Comparison of ENCODE assay signal across 24 mouse cellular contexts in genomic region chr2:129148836-129149235, GRCm38 (mm10). TPM values are rescaled to one million over a fixed set of nuclear protein-coding genes. Genes with fewer than 3 reads are reported as not detected.
DNase-seq lines count a peak whose midpoint lies in the region; ATAC-seq and TF ChIP-seq lines count a peak whose summit lies in the region.
"Had no signal": no experiment of that assay in that cellular context is flagged by ENCODE, and none has a peak within 500 bp of the region (broad histone marks: within the 10 kb centered on the region; RNA-seq: fewer than 3 reads in every experiment).

No protein-coding gene starts in this region.

- no peak overlapping the region for H3K27ac ChIP-seq in hindbrain, embryonic 11.5 days (ENCODE audit: low read depth, low read length)
- H3K27ac ChIP-seq in hindbrain, embryonic 14.5 days: no peak overlapping the region
- H3K27ac ChIP-seq in midbrain, postnatal 0 days (ENCODE audit: low read depth, low read length): no peak overlapping the region
- H3K27ac ChIP-seq in midbrain, embryonic 16.5 days (ENCODE audit: low read length): no peak overlapping the region
- H3K27ac ChIP-seq: embryonic facial prominence, embryonic 12.5 days; heart, embryonic 15.5 days; limb, embryonic 10.5 days; liver, embryonic 15.5 days; macrophage; neural tube, embryonic 13.5 days; stomach, embryonic 15.5 days had no signal

- no peak overlapping the region for H3K4me2 ChIP-seq in hindbrain, embryonic 11.5 days (replicated peaks; ENCODE audit: low read depth, low read length)
- no peak overlapping the region for H3K4me2 ChIP-seq in hindbrain, embryonic 14.5 days (replicated peaks)
- H3K4me2 ChIP-seq in midbrain, postnatal 0 days (ENCODE audit: low read depth, low read length, poor library complexity, severe bottlenecking): no peak overlapping the region
- H3K4me2 ChIP-seq in midbrain, embryonic 16.5 days (ENCODE audit: low read length): no peak overlapping the region
- H3K4me2 ChIP-seq: embryonic facial prominence, embryonic 12.5 days; heart, embryonic 15.5 days; liver, embryonic 15.5 days; neural tube, embryonic 13.5 days; stomach, embryonic 15.5 days had no signal

- no peak for TF ChIP-seq CTCF in midbrain, postnatal 0 days (IDR thresholded peaks at IDR 0.05)

- H3K9me3 ChIP-seq in hindbrain, embryonic 11.5 days (ENCODE audit: control insufficient read depth, low read length): no peaks in the 10 kb centered on the region
- H3K9me3 ChIP-seq in hindbrain, embryonic 14.5 days (ENCODE audit: control insufficient read depth, low read length): no peaks in the 10 kb centered on the region
- H3K9me3 ChIP-seq in midbrain, postnatal 0 days (ENCODE audit: low read length): no peaks in the 10 kb centered on the region
- no peaks in the 10 kb centered on the region for H3K9me3 ChIP-seq in midbrain, embryonic 16.5 days (replicated peaks; ENCODE audit: control insufficient read depth, low read length, poor library complexity, severe bottlenecking)
- H3K9me3 ChIP-seq: embryonic facial prominence, embryonic 12.5 days; heart, embryonic 15.5 days; limb, embryonic 10.5 days; liver, embryonic 15.5 days; neural tube, embryonic 13.5 days; stomach, embryonic 15.5 days had no signal

- ATAC-seq in hindbrain, embryonic 11.5 days (ENCODE audit: low FRiP score): no peak
- ATAC-seq in hindbrain, embryonic 14.5 days (ENCODE audit: low FRiP score): no peak
- no peak for ATAC-seq in midbrain, postnatal 0 days (ENCODE audit: low FRiP score)
- ATAC-seq in midbrain, embryonic 16.5 days: no peak
- ATAC-seq: inflammation-experienced regulatory T-cells, adult 6 months had no signal

- H3K9ac ChIP-seq in hindbrain, embryonic 11.5 days (ENCODE audit: low read depth, low read length): no peak overlapping the region
- H3K9ac ChIP-seq in hindbrain, embryonic 14.5 days: no peak overlapping the region
- no peak overlapping the region for H3K9ac ChIP-seq in midbrain, postnatal 0 days (replicated peaks; ENCODE audit: low read length, poor library complexity, severe bottlenecking)
- H3K9ac ChIP-seq in midbrain, embryonic 16.5 days (ENCODE audit: low read depth, low read length): no peak overlapping the region
- H3K9ac ChIP-seq: embryonic facial prominence, embryonic 12.5 days; heart, embryonic 15.5 days; liver, embryonic 15.5 days; neural tube, embryonic 13.5 days; stomach, embryonic 15.5 days had no signal

- H3K27me3 ChIP-seq in hindbrain, embryonic 11.5 days (ENCODE audit: control insufficient read depth, insufficient read depth, low read length): no peaks in the 10 kb centered on the region
- no peaks in the 10 kb centered on the region for H3K27me3 ChIP-seq in hindbrain, embryonic 14.5 days (ENCODE audit: control insufficient read depth, insufficient read depth, low read length)
- H3K27me3 ChIP-seq in midbrain, postnatal 0 days (ENCODE audit: insufficient read depth, low read length): no peaks in the 10 kb centered on the region
- H3K27me3 ChIP-seq in midbrain, embryonic 16.5 days (ENCODE audit: control insufficient read depth, insufficient read depth, low read depth, low read length): no peaks in the 10 kb centered on the region
- H3K27me3 ChIP-seq: heart, embryonic 15.5 days; liver, embryonic 15.5 days; neural tube, embryonic 13.5 days; stomach, embryonic 15.5 days had no signal

- no peaks in the 10 kb centered on the region for H3K36me3 ChIP-seq in hindbrain, embryonic 11.5 days (ENCODE audit: control insufficient read depth, insufficient read depth, low read length)
- H3K36me3 ChIP-seq in hindbrain, embryonic 14.5 days (replicated peaks; ENCODE audit: control insufficient read depth, insufficient read depth): no peaks in the 10 kb centered on the region
- H3K36me3 ChIP-seq in midbrain, postnatal 0 days (ENCODE audit: insufficient read depth, low read length): no peaks in the 10 kb centered on the region
- H3K36me3 ChIP-seq in midbrain, embryonic 16.5 days (ENCODE audit: control insufficient read depth, insufficient read depth, low read length): no peaks in the 10 kb centered on the region
- H3K36me3 ChIP-seq: embryonic facial prominence, embryonic 12.5 days; heart, embryonic 15.5 days; limb, embryonic 10.5 days; liver, embryonic 15.5 days; neural tube, embryonic 13.5 days; stomach, embryonic 15.5 days had no signal

- no peaks in the 10 kb centered on the region for H3K4me1 ChIP-seq in hindbrain, embryonic 11.5 days (replicated peaks; ENCODE audit: control insufficient read depth, insufficient read depth, low read length)
- H3K4me1 ChIP-seq in hindbrain, embryonic 14.5 days (replicated peaks; ENCODE audit: control insufficient read depth, insufficient read depth, low read length): no peaks in the 10 kb centered on the region
- no peaks in the 10 kb centered on the region for H3K4me1 ChIP-seq in midbrain, postnatal 0 days (ENCODE audit: insufficient read depth, low read length)
- no peaks in the 10 kb centered on the region for H3K4me1 ChIP-seq in midbrain, embryonic 16.5 days (ENCODE audit: control insufficient read depth, insufficient read depth, low read length)
- H3K4me1 ChIP-seq: embryonic facial prominence, embryonic 12.5 days; heart, embryonic 15.5 days; limb, embryonic 10.5 days; liver, embryonic 15.5 days; neural tube, embryonic 13.5 days; stomach, embryonic 15.5 days had no signal

- DNase-seq in embryo, embryonic 10 days (ENCODE audit: low spot score): peak; percentile 17
- DNase-seq in embryo, embryonic 9.5 days (ENCODE audit: extremely low spot score): no peak
- peak; percentile 34 for DNase-seq in hindbrain, embryonic 11.5 days (ENCODE audit: low spot score)
- no peak for DNase-seq in hindbrain, embryonic 14.5 days (ENCODE audit: low spot score)
- peak; percentile 40 for DNase-seq in midbrain, postnatal 0 days (ENCODE audit: low spot score)
- DNase-seq in embryo, embryonic 10.5 days (ENCODE audit: low spot score): peak; percentile 43
- no peak for DNase-seq in adrenal gland, postnatal 36 days
- DNase-seq: adrenal gland, adult 2 months; cerebellum, adult 2 months; cerebellum, postnatal 25 days; heart, postnatal 36 days; kidney, adult 18-20 months; liver; thymus, postnatal 25 days had no signal

- WGBS in hindbrain, embryonic 11.5 days: 44% methylated on average over 2 of the region's 2 CpGs
- 29% methylated on average over 2 of the region's 2 CpGs for WGBS in hindbrain, embryonic 14.5 days
- 16% methylated on average over 2 of the region's 2 CpGs for WGBS in midbrain, postnatal 0 days
- WGBS in midbrain, embryonic 16.5 days: 21% methylated on average over 2 of the region's 2 CpGs

- H3K4me3 ChIP-seq in hindbrain, embryonic 11.5 days (ENCODE audit: low read depth, low read length): no peak overlapping the region
- no peak overlapping the region for H3K4me3 ChIP-seq in hindbrain, embryonic 14.5 days (replicated peaks; ENCODE audit: low read length)
- no peak overlapping the region for H3K4me3 ChIP-seq in midbrain, postnatal 0 days (ENCODE audit: low read depth, low read length)
- no peak overlapping the region for H3K4me3 ChIP-seq in midbrain, embryonic 16.5 days (ENCODE audit: low read depth, low read length)
- H3K4me3 ChIP-seq: embryonic facial prominence, embryonic 12.5 days; erythroblast, embryonic 14.5 days; heart, embryonic 15.5 days; limb, embryonic 10.5 days; liver, embryonic 15.5 days; neural tube, embryonic 13.5 days; stomach, embryonic 15.5 days had no signal

RNA-seq across cellular contexts. Expression of gene Chchd5, which starts 19.3 kb away (rescaled TPM):
- 26.0 and 27.8 TPM in 2 replicates for polyA plus RNA-seq in hindbrain, embryonic 11.5 days (2014; fragmentation: Nextera tagmentation; extraction: Ambion mirVana)
- polyA plus RNA-seq in hindbrain, embryonic 14.5 days (2014; fragmentation: Nextera tagmentation; extraction: Ambion mirVana): 22.4 and 24.3 TPM in 2 replicates
- 12.2 and 23.6 TPM in 2 replicates for total RNA-seq in midbrain, postnatal 0 days (2014; rRNA removed)
- polyA plus RNA-seq in midbrain, postnatal 0 days (2015; fragmentation: Nextera tagmentation; extraction: Ambion mirVana): 14.1 and 14.5 TPM in 2 replicates
- 17.6 and 18.1 TPM in 2 replicates for polyA plus RNA-seq in midbrain, embryonic 16.5 days (2015; fragmentation: Nextera tagmentation; extraction: Ambion mirVana)
- 10 to 100 TPM; 17.0 to 23.4 TPM for total RNA-seq in adrenal gland, postnatal 36 days (2021)

RNA-seq across cellular contexts. Expression of gene Polr1b, which starts 48.0 kb away (rescaled TPM):
- 16.7 and 19.7 TPM in 2 replicates for polyA plus RNA-seq in hindbrain, embryonic 11.5 days (2014; fragmentation: Nextera tagmentation; extraction: Ambion mirVana)
- 9.6 and 12.1 TPM in 2 replicates for polyA plus RNA-seq in hindbrain, embryonic 14.5 days (2014; fragmentation: Nextera tagmentation; extraction: Ambion mirVana)
- 23.1 and 25.9 TPM in 2 replicates for total RNA-seq in midbrain, postnatal 0 days (2014; rRNA removed)
- polyA plus RNA-seq in midbrain, postnatal 0 days (2015; fragmentation: Nextera tagmentation; extraction: Ambion mirVana): 10.4 and 11.1 TPM in 2 replicates
- polyA plus RNA-seq in midbrain, embryonic 16.5 days (2015; fragmentation: Nextera tagmentation; extraction: Ambion mirVana): 15.6 and 16.1 TPM in 2 replicates
- 10 to 100 TPM; 14.4 to 19.8 TPM for total RNA-seq in adrenal gland, postnatal 36 days (2021)

RNA-seq across cellular contexts. Expression of gene Slc20a1, which starts 49.7 kb away (rescaled TPM):
- 50.3 and 59.9 TPM in 2 replicates for polyA plus RNA-seq in hindbrain, embryonic 11.5 days (2014; fragmentation: Nextera tagmentation; extraction: Ambion mirVana)
- 50.7 and 56.3 TPM in 2 replicates for polyA plus RNA-seq in hindbrain, embryonic 14.5 days (2014; fragmentation: Nextera tagmentation; extraction: Ambion mirVana)
- total RNA-seq in midbrain, postnatal 0 days (2014; rRNA removed): 80.0 and 82.2 TPM in 2 replicates
- polyA plus RNA-seq in midbrain, postnatal 0 days (2015; fragmentation: Nextera tagmentation; extraction: Ambion mirVana): 44.9 and 47.7 TPM in 2 replicates
- 64.5 and 67.6 TPM in 2 replicates for polyA plus RNA-seq in midbrain, embryonic 16.5 days (2015; fragmentation: Nextera tagmentation; extraction: Ambion mirVana)
- 10 to 100 TPM; 16.1 to 20.3 TPM for total RNA-seq in adrenal gland, postnatal 36 days (2021)

Comparison
In these comparisons a context has a peak if more than half of its experiments do, and no peak if none do; other contexts are left out.
1. DNase-seq: peak in embryo, embryonic 10 days (single experiment), hindbrain, embryonic 11.5 days (single experiment), midbrain, postnatal 0 days (single experiment) and embryo, embryonic 10.5 days (single experiment); none in embryo, embryonic 9.5 days (single experiment), hindbrain, embryonic 14.5 days (single experiment) and adrenal gland, postnatal 36 days (0 of 2).